Mouse (Mus musculus): ENCODE data around the gene Slc27a5.

DNA sequence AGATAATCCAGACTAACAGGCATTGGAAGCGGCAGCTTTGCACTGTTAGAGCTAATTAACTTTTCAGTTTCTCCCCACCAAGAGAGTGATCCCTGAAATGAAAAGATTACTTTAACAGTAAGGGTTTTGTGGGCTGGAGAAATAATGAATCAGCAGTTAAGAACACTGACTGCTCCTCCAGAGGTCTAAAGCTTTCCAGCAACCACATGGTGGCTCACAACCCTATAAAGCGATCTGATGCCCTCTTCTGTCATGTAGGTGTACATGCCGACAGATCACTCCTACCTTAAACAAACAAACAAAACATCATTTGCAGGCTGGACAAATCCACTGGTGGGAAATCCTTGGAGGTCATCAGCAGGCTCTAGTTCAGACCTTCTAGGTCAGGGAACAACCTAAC, 43.1 kb downstream of the Slc27a5 start:
- no peak for TF ChIP-seq POLR2A (IDR thresholded peaks at IDR 0.05; ENCODE audit: low read depth, low read length)
- TF ChIP-seq CTCF (IDR thresholded peaks at IDR 0.05; ENCODE audit: extremely low read depth, insufficient read length, insufficient replicate concordance, low read depth, low read length), result no peak
